Mouse (Mus musculus): ENCODE data around the gene Abcc3.

GRCm38 (mm10) chr11:94440421-94440820, 47.6 kb upstream of the Abcc3 start:
- TF ChIP-seq POLR2A (IDR thresholded peaks at IDR 0.05; ENCODE audit: low read depth, low read length): no peak
- no peak for TF ChIP-seq CTCF (IDR thresholded peaks at IDR 0.05; ENCODE audit: borderline replicate concordance, insufficient read depth, low read length)

Measured in embryonic fibroblast, embryonic 13.5 days (primary cell).